Mouse (Mus musculus): ENCODE results near the gene Rmdn2. TPM values are rescaled to one million over a fixed set of nuclear protein-coding genes. Genes with fewer than 3 reads are reported as not detected.

Rmdn2 gene
- total RNA-seq, 2 experiments from 2014 or later, result 13.0 to 13.4 TPM

- DNase-seq (ENCODE audit: low spot score in 2 of 2), result peak; percentile 75 to 80
- intact Hi-C loops (cut with DNase I), result no loop called here
These were observed 3.3 kb downstream of the Rmdn2 start for GRCm38 (mm10) chr17:79614691-79615588.

DNA sequence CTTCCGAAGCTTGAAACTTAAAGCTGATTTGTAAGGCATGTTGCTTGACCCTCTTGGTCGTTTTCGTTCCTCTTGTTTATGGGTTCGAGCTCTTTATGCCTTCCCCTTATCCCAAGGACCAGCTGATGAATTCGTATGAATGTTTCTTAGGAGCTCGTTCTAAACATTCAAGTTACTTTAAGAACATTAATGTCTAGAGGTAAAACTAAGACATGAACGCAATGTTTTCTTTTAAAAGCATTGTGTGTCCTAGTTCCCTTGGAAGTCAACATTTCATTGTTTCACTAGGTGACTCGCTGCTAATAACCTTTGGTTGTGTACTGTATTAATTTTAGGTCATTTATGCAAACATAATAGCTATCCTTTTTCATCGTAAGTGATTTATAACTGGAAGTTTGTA is 4.2 kb downstream of the Rmdn2 start:
- intact Hi-C loops (cut with DNase I), result no loop called here
- DNase-seq (ENCODE audit: low spot score in 2 of 2), result no peak

DNA sequence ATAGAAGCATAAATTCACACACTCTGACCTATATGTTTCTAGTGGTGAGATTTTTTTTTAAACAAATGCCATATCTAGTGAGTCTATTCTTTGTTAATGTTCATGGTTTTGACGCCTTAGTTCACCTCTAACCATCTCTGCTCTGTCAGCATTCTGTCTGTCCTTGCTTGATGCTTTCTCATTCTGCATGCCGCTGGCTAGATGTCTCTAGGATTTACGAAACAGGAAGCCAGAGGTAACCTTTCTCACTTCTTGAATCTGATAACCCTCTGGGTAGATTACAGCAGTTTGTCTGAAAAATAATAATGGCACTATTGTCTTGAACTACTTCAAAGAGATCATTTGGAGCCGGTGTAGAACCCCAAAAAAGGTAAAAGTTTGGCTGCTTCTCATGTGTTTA is 5.0 kb downstream of the Rmdn2 start:
- no peak for DNase-seq (ENCODE audit: low spot score in 2 of 2)
- intact Hi-C loops (cut with DNase I), result no loop called here

DNA sequence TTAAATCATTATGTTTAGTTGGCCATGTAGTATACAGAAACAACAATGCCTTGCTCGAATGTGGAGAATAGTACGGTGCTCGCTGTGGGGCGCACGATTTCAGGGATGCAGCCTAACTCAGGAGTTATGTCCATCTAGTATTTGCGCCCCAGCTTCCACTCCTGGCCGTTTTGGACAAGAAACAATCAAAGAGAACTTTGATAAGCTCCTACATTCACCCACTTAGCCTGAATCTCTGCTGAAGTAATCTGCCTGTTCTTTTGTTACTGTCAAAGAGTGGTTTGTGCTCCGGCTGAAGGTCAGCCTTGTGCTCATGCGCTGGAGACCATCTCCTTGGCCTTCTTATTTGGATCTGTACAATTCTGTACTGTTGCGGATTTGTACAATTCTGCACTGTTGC is 6.8 kb downstream of the Rmdn2 start:
- intact Hi-C loops (cut with DNase I), result no loop called here
- DNase-seq (ENCODE audit: low spot score in 2 of 2), result no peak

- no peak for DNase-seq (ENCODE audit: low spot score in 2 of 2)
- intact Hi-C loops (cut with DNase I), result no loop called here
These were observed 7.3 kb downstream of the Rmdn2 start for GRCm38 (mm10) chr17:79618984-79619383.

DNA sequence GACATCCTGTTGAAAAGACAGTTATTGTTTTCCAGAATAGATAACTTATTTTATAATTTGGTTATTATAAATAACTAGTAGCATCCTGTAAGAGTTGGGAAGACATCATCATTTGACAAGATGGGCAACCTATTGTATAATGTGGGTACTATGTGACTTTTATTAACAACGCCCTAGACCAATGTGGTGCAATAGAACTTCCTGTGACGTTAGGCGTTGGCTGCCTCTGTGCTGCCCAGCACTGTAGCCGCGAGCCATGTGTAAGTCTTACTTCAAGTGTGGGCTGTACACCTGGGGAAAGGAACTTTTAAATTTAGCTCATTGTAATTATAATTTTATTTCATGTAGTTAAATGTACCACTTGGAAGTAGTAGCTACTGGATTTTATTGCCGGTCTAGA is 10.4 kb downstream of the Rmdn2 start:
- intact Hi-C loops (cut with DNase I), result no loop called here
- no peak for DNase-seq (ENCODE audit: low spot score in 2 of 2)

DNA sequence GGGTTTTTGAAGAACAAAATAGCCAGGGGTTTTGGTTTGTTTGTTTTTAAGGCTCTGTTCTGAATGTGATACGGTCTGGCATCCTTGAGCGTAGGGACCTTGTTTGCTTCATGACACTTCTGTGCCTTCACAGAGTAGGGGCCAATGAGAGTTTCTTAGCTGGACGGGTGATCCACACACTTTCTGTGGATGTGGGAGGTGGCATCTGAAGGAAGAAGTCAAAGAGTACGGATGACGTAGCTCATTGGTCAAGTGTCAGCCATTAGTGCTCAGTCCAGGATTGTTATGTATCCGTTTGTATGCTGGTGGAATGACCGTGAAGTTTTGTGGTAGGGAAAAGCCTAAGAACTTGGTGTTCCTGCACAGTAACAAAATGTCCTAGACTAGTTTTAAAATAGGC is 10.9 kb downstream of the Rmdn2 start:
- no peak for DNase-seq (ENCODE audit: low spot score in 2 of 2)
- intact Hi-C loops (cut with DNase I), result no loop called here

DNA sequence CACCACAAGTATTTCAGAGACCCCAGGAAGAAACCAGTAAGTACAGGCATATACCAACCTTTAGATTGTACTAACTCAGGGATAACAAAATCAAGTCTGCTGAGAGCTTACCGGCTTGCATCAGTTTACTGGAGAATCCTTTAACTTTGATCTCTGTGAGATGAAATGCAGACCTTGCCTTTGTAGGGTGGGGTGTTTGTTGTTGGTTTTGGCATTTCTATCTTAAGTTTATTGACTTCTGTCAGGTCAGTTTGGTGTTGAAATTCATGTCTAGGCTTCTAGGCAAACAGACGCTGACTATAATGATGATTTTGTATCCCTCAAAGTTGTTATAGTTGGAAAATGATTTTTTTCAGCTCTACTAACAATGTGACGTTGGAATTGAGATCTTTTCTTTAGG is 12.2 kb downstream of the Rmdn2 start:
- DNase-seq (ENCODE audit: low spot score in 2 of 2), result no peak
- intact Hi-C loops (cut with DNase I), result no loop called here

- intact Hi-C loops (cut with DNase I), result no loop called here
- no peak for DNase-seq (ENCODE audit: low spot score in 2 of 2)
These were observed 14.7 kb downstream of the Rmdn2 start for GRCm38 (mm10) chr17:79626241-79626816.

- intact Hi-C loops (cut with DNase I), result no loop called here
- DNase-seq (ENCODE audit: low spot score in 2 of 2), result no peak
These were observed 38.2 kb downstream of the Rmdn2 start for GRCm38 (mm10) chr17:79649893-79650292.

DNA sequence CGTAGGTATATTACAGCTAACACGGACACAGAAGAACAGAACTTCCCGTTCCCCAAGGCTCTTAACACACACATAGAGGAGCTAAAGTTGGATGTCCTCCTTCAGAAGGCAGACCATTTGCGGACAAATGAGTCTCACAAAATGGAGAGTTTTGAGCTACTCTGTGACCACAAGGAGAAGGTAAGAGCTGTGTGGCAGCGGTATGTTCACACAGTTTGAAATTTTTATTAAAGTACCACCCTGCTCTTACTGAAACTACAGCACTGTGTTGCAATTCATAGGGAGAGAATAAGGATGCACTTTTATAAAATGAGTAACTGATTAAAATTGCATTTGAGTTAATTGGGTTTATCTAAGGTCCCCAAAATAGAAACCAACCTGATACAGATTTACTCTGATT is 38.6 kb downstream of the Rmdn2 start:
- no peak for DNase-seq (ENCODE audit: low spot score in 2 of 2)
- intact Hi-C loops (cut with DNase I), result no loop called here

DNA sequence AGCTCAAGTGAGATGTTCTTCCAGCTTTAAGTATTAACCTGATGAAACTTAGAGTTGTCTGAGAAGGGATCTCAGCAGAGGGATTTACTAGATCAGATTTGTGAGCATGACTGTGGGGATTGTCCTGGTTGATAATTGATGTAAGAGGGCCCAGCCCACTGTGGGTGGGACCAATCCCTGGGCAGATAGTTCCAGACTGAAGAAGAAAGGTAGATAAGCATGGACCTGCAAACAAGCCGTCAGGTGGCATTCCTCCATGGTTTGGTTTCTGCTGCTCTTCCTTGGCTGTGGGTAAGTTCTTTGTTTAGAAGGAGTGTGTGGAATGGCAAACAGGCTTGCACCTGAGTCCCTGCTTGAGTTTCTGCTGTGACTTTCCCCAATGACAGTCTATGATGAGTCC is 41.5 kb downstream of the Rmdn2 start:
- intact Hi-C loops (cut with DNase I), result no loop called here

DNA sequence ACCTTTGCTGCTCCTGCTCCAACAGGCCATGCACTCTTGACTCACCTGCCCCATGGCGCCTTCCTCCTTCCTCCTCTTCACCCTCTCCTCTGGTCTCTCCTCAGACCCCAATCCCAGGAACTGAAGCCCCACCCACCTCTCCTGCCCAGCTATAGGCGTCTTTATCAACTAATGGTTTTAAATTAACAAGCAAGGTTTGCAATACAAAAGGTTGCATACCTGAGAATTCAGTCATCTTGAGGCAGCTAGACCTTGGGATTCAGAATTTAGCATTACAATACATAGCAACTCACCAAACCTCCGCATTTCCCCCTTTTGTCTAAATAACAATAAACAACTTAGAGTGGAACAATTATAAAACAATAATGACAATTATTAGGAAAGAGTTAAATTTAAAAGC is 42.5 kb downstream of the Rmdn2 start:
- intact Hi-C loops (cut with DNase I), result no loop called here
- no peak for DNase-seq (ENCODE audit: low spot score in 2 of 2)

More for the DNA sequence above, 41.5 kb downstream of the Rmdn2 start:
- no peak for DNase-seq (ENCODE audit: low spot score in 2 of 2)

GRCm38 (mm10) chr17:79657785-79658184 is 46.1 kb downstream of the Rmdn2 start:
- intact Hi-C loops (cut with DNase I), result no loop called here
- no peak for DNase-seq (ENCODE audit: low spot score in 2 of 2)

DNA sequence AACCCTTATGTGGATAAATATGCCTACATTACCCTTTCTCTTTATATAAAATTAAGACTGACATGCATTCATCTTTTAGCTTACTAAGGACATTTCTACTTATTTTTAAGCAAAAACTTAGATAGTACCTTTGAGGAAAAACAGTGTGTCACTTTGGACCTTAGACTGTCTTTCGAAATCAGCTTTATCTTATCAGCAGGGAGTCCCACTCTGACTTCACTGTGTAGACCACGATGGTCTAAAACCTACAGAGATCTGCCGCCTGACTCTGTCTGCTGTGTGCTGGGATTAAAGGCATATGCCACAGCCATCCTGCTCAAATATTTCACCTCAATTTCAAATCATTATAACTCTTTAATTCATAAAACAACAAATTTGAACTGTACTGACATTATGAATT is 46.8 kb downstream of the Rmdn2 start:
- intact Hi-C loops (cut with DNase I), result no loop called here
- no peak for DNase-seq (ENCODE audit: low spot score in 2 of 2)

GRCm38 (mm10) chr17:79658863-79659262 is 47.2 kb downstream of the Rmdn2 start:
- intact Hi-C loops (cut with DNase I), result no loop called here

DNA sequence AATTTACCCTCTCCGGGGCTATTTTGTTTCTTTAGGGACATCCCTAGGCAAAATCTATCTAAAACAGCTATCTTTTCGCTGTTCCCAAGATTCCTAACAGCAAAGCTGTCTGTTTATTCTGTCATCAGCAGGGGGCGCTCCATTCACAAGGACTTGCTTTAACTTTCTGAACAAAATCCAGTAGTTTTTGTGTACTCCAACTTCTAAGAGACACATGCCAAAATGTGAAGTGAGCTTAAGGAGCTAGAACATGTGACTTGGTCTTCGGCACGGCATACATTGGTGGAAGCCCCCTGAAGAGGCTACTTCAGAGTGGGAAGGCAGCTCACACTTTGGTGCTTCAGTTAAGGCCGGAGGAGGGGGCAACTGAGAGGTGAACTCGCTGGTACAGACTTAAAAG is 49.7 kb downstream of the Rmdn2 start:
- intact Hi-C loops (cut with DNase I), result loop anchor here (2.0 to 5.0 kb wide), 2 partner anchors 56 to 179 kb away; partner anchors contain the start of gene Cyp1b1
- DNase-seq (ENCODE audit: low spot score in 2 of 2), result peak; percentile 51 to 61

More at GRCm38 (mm10) chr17:79658863-79659262, 47.2 kb downstream of the Rmdn2 start:
- DNase-seq (ENCODE audit: low spot score in 2 of 2), result no peak

DNA sequence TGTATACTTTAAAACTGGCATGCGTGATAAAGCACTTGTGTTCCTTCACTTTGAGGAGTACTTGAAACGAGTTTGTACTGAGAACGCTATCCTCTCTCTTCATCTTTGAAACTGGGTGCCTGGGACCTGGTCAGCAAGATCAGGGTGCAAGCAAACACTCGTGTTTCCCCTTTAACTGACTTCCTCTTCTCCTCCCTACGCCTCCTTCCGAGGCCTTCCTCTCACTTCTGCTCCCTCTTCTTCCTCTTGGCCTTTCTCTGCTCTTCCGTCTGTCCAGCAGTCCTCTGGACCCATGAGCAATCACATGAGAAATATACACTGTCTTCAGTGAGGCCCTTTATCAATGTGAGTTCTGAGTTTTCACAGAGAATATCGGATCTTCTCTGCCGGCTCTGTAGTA is 50.2 kb downstream of the Rmdn2 start:
- no peak for DNase-seq (ENCODE audit: low spot score in 2 of 2)
- intact Hi-C loops (cut with DNase I), result loop anchor here (2.0 to 5.0 kb wide), 2 partner anchors 55 to 179 kb away; partner anchors contain the start of gene Cyp1b1

DNA sequence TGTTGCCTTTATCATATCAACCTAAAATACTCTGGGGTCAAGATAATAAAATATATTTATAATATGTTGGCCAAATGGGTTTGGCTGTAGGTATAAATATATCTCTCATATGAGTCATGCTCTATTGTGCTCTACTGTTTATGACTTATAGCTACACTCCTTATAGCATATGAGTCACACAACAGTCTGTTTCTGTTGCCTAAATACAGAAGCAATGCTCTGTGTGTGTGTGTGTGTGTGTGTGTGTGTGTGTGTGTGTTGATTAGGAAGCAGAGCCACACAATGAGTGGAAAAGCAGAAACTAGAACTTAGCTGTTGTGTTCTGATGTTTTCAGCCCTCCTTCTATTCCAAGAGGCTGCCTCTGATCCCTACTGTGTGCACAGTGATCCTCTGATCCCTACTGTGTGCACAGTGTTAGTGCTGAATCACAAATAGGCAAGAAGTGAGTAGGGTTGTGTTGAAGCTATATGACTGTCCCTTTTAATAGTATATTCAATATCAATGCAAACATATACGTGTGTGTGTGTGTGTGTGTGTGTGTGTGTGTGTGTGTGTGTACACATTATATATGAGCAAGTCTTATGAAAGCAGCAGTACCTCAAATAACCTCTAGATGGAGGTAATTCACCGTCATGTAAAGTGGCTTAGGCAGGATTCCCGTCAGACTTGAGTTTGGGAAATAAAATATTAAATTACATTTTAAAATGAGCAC is 51.9 kb downstream of the Rmdn2 start:
- intact Hi-C loops (cut with DNase I), result loop anchor here (5.0 kb wide), 1 partner anchor 54 kb away; the partner anchor contains the start of gene Cyp1b1
- DNase-seq (ENCODE audit: low spot score in 2 of 2), result peak in 1 of 2 experiments; percentile 10

DNA sequence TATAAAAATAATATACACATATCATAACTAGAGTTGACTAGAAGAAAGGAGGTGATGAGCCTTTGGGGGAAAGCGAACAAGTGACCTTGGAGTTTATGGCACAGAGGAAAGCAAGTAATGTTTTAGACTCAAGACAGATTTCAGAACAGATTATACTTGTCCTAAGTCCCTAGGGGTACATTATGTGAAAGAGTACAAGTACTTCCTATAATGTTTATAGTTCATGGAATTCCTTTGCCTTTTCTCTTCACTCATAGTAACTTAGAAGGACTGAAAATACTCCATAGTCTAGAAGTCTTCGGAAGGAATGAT is 52.4 kb downstream of the Rmdn2 start:
- DNase-seq (ENCODE audit: low spot score in 2 of 2), result no peak
- intact Hi-C loops (cut with DNase I), result loop anchor here (5.0 kb wide), 1 partner anchor 53 kb away; the partner anchor contains the start of gene Cyp1b1
